Mouse (Mus musculus): ENCODE data around the gene Fndc7. TPM values are rescaled to one million over a fixed set of nuclear protein-coding genes. Genes with fewer than 3 reads are reported as not detected.

Gene Fndc7
- polyA plus RNA-seq (2021; fragmentation: Nextera tagmentation): 0.04 TPM in 1 of 2 replicates, not detected in the other
- long read RNA-seq, experiment 1, partial matches to known transcripts: 0 of 1 reads
- long read RNA-seq, experiment 1, other reads (novel, unspliced or antisense): 1 of 1 reads
- long read RNA-seq, experiment 2, partial matches to known transcripts: 1 of 1 reads
- long read RNA-seq, experiment 2, other reads (novel, unspliced or antisense): 0 of 1 reads

GRCm38 (mm10) chr3:108889908-108890307, at the start of gene Fndc7:
TSS of gene Fndc7 (minus strand) at chr3:108890008.

GRCm38 (mm10) chr3:108939573-108939972, 49.8 kb upstream of the Fndc7 start, which contains the start of gene Henmt1:
TSS of gene Henmt1 (plus strand) at chr3:108939873.

GRCm38 (mm10) chr3:108911548-108912413, 22.0 kb upstream of the Fndc7 start, which contains the start of gene Prpf38b:
TSS of gene Prpf38b (minus strand) at chr3:108911727.

GRCm38 (mm10) chr3:108840000-108840715, 49.6 kb downstream of the Fndc7 start, which contains the start of gene Stxbp3:
TSS of gene Stxbp3 (minus strand) at chr3:108840526.

Other genes starting within 250 kb of the Fndc7 start
- gene Clcc1, start 236.1 kb downstream of the Fndc7 start, polyA plus RNA-seq (2021; fragmentation: Nextera tagmentation): 66.9 and 87.7 TPM in 2 replicates
- 7.3 and 8.0 TPM in 2 replicates for gene Gpsm2, start 167.7 kb downstream of the Fndc7 start, polyA plus RNA-seq (2021; fragmentation: Nextera tagmentation)
- not detected in 2 replicates for gene Aknad1, start 150.3 kb downstream of the Fndc7 start, polyA plus RNA-seq (2021; fragmentation: Nextera tagmentation)
- 16.3 and 23.1 TPM in 2 replicates for gene Stxbp3, start 49.5 kb downstream of the Fndc7 start, polyA plus RNA-seq (2021; fragmentation: Nextera tagmentation)
- gene Prpf38b, start 21.7 kb upstream of the Fndc7 start, polyA plus RNA-seq (2021; fragmentation: Nextera tagmentation): 12.4 and 12.9 TPM in 2 replicates
- 2.4 and 3.8 TPM in 2 replicates for gene Henmt1, start 49.9 kb upstream of the Fndc7 start, polyA plus RNA-seq (2021; fragmentation: Nextera tagmentation)
- gene Gm9857, start 50.4 kb upstream of the Fndc7 start, polyA plus RNA-seq (2021; fragmentation: Nextera tagmentation): not detected in 2 replicates
- gene Fam102b, start 137.6 kb upstream of the Fndc7 start, polyA plus RNA-seq (2021; fragmentation: Nextera tagmentation): 2.9 and 3.3 TPM in 2 replicates
- not detected in 2 replicates for gene Slc25a54, start 190.5 kb upstream of the Fndc7 start, polyA plus RNA-seq (2021; fragmentation: Nextera tagmentation)
- gene Slc25a24, start 233.1 kb upstream of the Fndc7 start, polyA plus RNA-seq (2021; fragmentation: Nextera tagmentation): 0.88 and 1.3 TPM in 2 replicates

Measured in layer of hippocampus, adult 6 months (tissue).